Mouse (Mus musculus): ENCODE measurements around the gene Hspb3. TPM values are rescaled to one million over a fixed set of nuclear protein-coding genes. Genes with fewer than 3 reads are reported as not detected.
A peak's percentile ranks its signal among the peaks of the same experiment; 100 is the strongest.

Hspb3 gene
- polyA plus RNA-seq, 1 experiment, result not detected

- H3K36me3 ChIP-seq (ENCODE audit: control insufficient read depth, insufficient read depth, low read length), result no peaks in the 10 kb centered on the region
- 21% methylated on average over 6 of the region's 6 CpGs for WGBS
- H3K4me1 ChIP-seq (ENCODE audit: control insufficient read depth, insufficient read depth, insufficient read length), result no peaks in the 10 kb centered on the region
- no peak for TF ChIP-seq POLR2A (IDR thresholded peaks at IDR 0.05; ENCODE audit: low read depth, low read length)
- TF ChIP-seq CTCF (IDR thresholded peaks at IDR 0.05; ENCODE audit: extremely low read depth, insufficient read depth, insufficient read length, insufficient replicate concordance), result peak; percentile 33; the same call in 1 of the 2 replicates
- H3K27ac ChIP-seq (ENCODE audit: insufficient read depth, low read length), result no peak overlapping the region
- no peaks in the 10 kb centered on the region for H3K27me3 ChIP-seq (ENCODE audit: control insufficient read depth, insufficient read depth, low read length)
- no peak overlapping the region for H3K4me3 ChIP-seq (ENCODE audit: extremely low read depth, insufficient read depth, insufficient read length)
- peak; percentile 5 to 9 for DNase-seq (ENCODE audit: low read depth in 1 of 2, low spot score in 2 of 2)
Measured at GRCm38 (mm10) chr13:113693383-113693782, 29.9 kb upstream of the Hspb3 start.

GRCm38 (mm10) chr13:113691644-113692043 is 28.2 kb upstream of the Hspb3 start:
- Histone ChIP-seq H3K36me3 (ENCODE audit: control insufficient read depth, insufficient read depth, low read length) (no peaks in the 10 kb centered on the region), H3K4me1 (ENCODE audit: control insufficient read depth, insufficient read depth, insufficient read length) (no peaks in the 10 kb centered on the region), H3K27me3 (ENCODE audit: control insufficient read depth, insufficient read depth, low read length) (no peaks in the 10 kb centered on the region), H3K27ac (ENCODE audit: insufficient read depth, low read length) (no peak overlapping the region), H3K4me3 (ENCODE audit: extremely low read depth, insufficient read depth, insufficient read length) (no peak overlapping the region)
- WGBS, result 18% methylated on average over 9 of the region's 9 CpGs
- no peak for DNase-seq (ENCODE audit: low read depth in 1 of 2, low spot score in 2 of 2)
- TF ChIP-seq CTCF (IDR thresholded peaks at IDR 0.05; ENCODE audit: extremely low read depth, insufficient read depth, insufficient read length, insufficient replicate concordance), result no peak
- no peak for TF ChIP-seq POLR2A (IDR thresholded peaks at IDR 0.05; ENCODE audit: low read depth, low read length)

- Histone ChIP-seq H3K4me1 (ENCODE audit: control insufficient read depth, insufficient read depth, insufficient read length) (no peaks in the 10 kb centered on the region), H3K27me3 (ENCODE audit: control insufficient read depth, insufficient read depth, low read length) (no peaks in the 10 kb centered on the region), H3K27ac (ENCODE audit: insufficient read depth, low read length) (no peak overlapping the region), H3K36me3 (ENCODE audit: control insufficient read depth, insufficient read depth, low read length) (no peaks in the 10 kb centered on the region), H3K4me3 (ENCODE audit: extremely low read depth, insufficient read depth, insufficient read length) (no peak overlapping the region)
- 82% methylated on average over 7 of the region's 7 CpGs for WGBS
- no peak for DNase-seq (ENCODE audit: low read depth in 1 of 2, low spot score in 2 of 2)
- no peak for TF ChIP-seq POLR2A (IDR thresholded peaks at IDR 0.05; ENCODE audit: low read depth, low read length)
- no peak for TF ChIP-seq CTCF (IDR thresholded peaks at IDR 0.05; ENCODE audit: extremely low read depth, insufficient read depth, insufficient read length, insufficient replicate concordance)
Measured at GRCm38 (mm10) chr13:113689883-113690282, 26.4 kb upstream of the Hspb3 start.

- TF ChIP-seq CTCF (IDR thresholded peaks at IDR 0.05; ENCODE audit: extremely low read depth, insufficient read depth, insufficient read length, insufficient replicate concordance) (no peak), POLR2A (IDR thresholded peaks at IDR 0.05; ENCODE audit: low read depth, low read length) (no peak)
- WGBS, result 85% methylated on average over 8 of the region's 8 CpGs
- Histone ChIP-seq H3K27me3 (ENCODE audit: control insufficient read depth, insufficient read depth, low read length) (no peaks in the 10 kb centered on the region), H3K27ac (ENCODE audit: insufficient read depth, low read length) (no peak overlapping the region), H3K36me3 (ENCODE audit: control insufficient read depth, insufficient read depth, low read length) (no peaks in the 10 kb centered on the region), H3K4me3 (ENCODE audit: extremely low read depth, insufficient read depth, insufficient read length) (no peak overlapping the region), H3K4me1 (ENCODE audit: control insufficient read depth, insufficient read depth, insufficient read length) (no peaks in the 10 kb centered on the region)
- no peak for DNase-seq (ENCODE audit: low read depth in 1 of 2, low spot score in 2 of 2)
Measured at GRCm38 (mm10) chr13:113686691-113687121, 23.2 kb upstream of the Hspb3 start.

GRCm38 (mm10) chr13:113682821-113683220 is 19.3 kb upstream of the Hspb3 start:
- no peak overlapping the region for H3K4me3 ChIP-seq (ENCODE audit: extremely low read depth, insufficient read depth, insufficient read length)
- no peak overlapping the region for H3K27ac ChIP-seq (ENCODE audit: insufficient read depth, low read length)
- no peaks in the 10 kb centered on the region for H3K36me3 ChIP-seq (ENCODE audit: control insufficient read depth, insufficient read depth, low read length)
- no peak for DNase-seq (ENCODE audit: low read depth in 1 of 2, low spot score in 2 of 2)
- 91% methylated on average over 5 of the region's 5 CpGs for WGBS
- TF ChIP-seq POLR2A (IDR thresholded peaks at IDR 0.05; ENCODE audit: low read depth, low read length) (no peak), CTCF (IDR thresholded peaks at IDR 0.05; ENCODE audit: extremely low read depth, insufficient read depth, insufficient read length, insufficient replicate concordance) (no peak)
- no peaks in the 10 kb centered on the region for H3K27me3 ChIP-seq (ENCODE audit: control insufficient read depth, insufficient read depth, low read length)
- no peaks in the 10 kb centered on the region for H3K4me1 ChIP-seq (ENCODE audit: control insufficient read depth, insufficient read depth, insufficient read length)

- 93% methylated on average over 7 of the region's 7 CpGs for WGBS
- TF ChIP-seq CTCF (IDR thresholded peaks at IDR 0.05; ENCODE audit: extremely low read depth, insufficient read depth, insufficient read length, insufficient replicate concordance) (no peak), POLR2A (IDR thresholded peaks at IDR 0.05; ENCODE audit: low read depth, low read length) (no peak)
- Histone ChIP-seq H3K27ac (ENCODE audit: insufficient read depth, low read length) (no peak overlapping the region), H3K4me3 (ENCODE audit: extremely low read depth, insufficient read depth, insufficient read length) (no peak overlapping the region), H3K27me3 (ENCODE audit: control insufficient read depth, insufficient read depth, low read length) (no peaks in the 10 kb centered on the region), H3K4me1 (ENCODE audit: control insufficient read depth, insufficient read depth, insufficient read length) (no peaks in the 10 kb centered on the region), H3K36me3 (ENCODE audit: control insufficient read depth, insufficient read depth, low read length) (no peaks in the 10 kb centered on the region)
- DNase-seq (ENCODE audit: low read depth in 1 of 2, low spot score in 2 of 2), result no peak
Measured at GRCm38 (mm10) chr13:113680646-113681045, 17.2 kb upstream of the Hspb3 start.

- WGBS, result 41% methylated on average over 10 of the region's 10 CpGs
- DNase-seq (ENCODE audit: low read depth in 1 of 2, low spot score in 2 of 2), result peak; percentile 19 to 20
- H3K36me3 ChIP-seq (ENCODE audit: control insufficient read depth, insufficient read depth, low read length), result no peaks in the 10 kb centered on the region
- no peak overlapping the region for H3K27ac ChIP-seq (ENCODE audit: insufficient read depth, low read length)
- no peaks in the 10 kb centered on the region for H3K4me1 ChIP-seq (ENCODE audit: control insufficient read depth, insufficient read depth, insufficient read length)
- H3K4me3 ChIP-seq (ENCODE audit: extremely low read depth, insufficient read depth, insufficient read length), result no peak overlapping the region
- peak; percentile 36; the same call in 1 of the 2 replicates for TF ChIP-seq CTCF (IDR thresholded peaks at IDR 0.05; ENCODE audit: extremely low read depth, insufficient read depth, insufficient read length, insufficient replicate concordance)
- no peak for TF ChIP-seq POLR2A (IDR thresholded peaks at IDR 0.05; ENCODE audit: low read depth, low read length)
- no peaks in the 10 kb centered on the region; the same call in 1 of the 2 replicates for H3K27me3 ChIP-seq (ENCODE audit: control insufficient read depth, insufficient read depth, low read length)
Measured at GRCm38 (mm10) chr13:113669459-113670077, 6.1 kb upstream of the Hspb3 start.

Data from spleen, adult 2 months (tissue).